Mouse (Mus musculus): Measurements from ENCODE around the gene Gm14862. TPM values are rescaled to one million over a fixed set of nuclear protein-coding genes. Genes with fewer than 3 reads are reported as not detected.
A peak's percentile ranks its signal among the peaks of the same experiment; 100 is the strongest.

Gene Gm14862
- polyA plus RNA-seq, 1 experiment from 2014 or later: 3.6 TPM

GRCm38 (mm10) chrX:9222412-9223221, 34.1 kb downstream of the Gm14862 start:
- Histone ChIP-seq H3K4me3 (replicated peaks) (no peak overlapping the region), H3K4me2 (no peak overlapping the region), H3K4me1 (replicated peaks) (peaks cover 7% of the 10 kb centered on the region; the same call in 1 of the 2 replicates), H3K9ac (no peak overlapping the region), H3K27me3 (no peaks in the 10 kb centered on the region), H3K36me3 (no peaks in the 10 kb centered on the region), H3K27ac (no peak overlapping the region), H3K9me3 (replicated peaks) (no peaks in the 10 kb centered on the region)
- 71% methylated on average over 3 of the region's 3 CpGs for WGBS (ENCODE audit: insufficient replicate concordance)
- no peak for DNase-seq
- peak; percentile 41; the same call in 1 of the 2 replicates for ATAC-seq (ENCODE audit: low read depth)

GRCm38 (mm10) chrX:9221736-9222135, 35.0 kb downstream of the Gm14862 start:
- H3K27me3 ChIP-seq: no peaks in the 10 kb centered on the region
- no peak overlapping the region for H3K4me3 ChIP-seq (replicated peaks)
- H3K27ac ChIP-seq: no peak overlapping the region
- no peak overlapping the region for H3K4me2 ChIP-seq
- H3K9me3 ChIP-seq (replicated peaks): no peaks in the 10 kb centered on the region
- H3K36me3 ChIP-seq: no peaks in the 10 kb centered on the region
- 80% methylated on average over 4 of the region's 4 CpGs for WGBS (ENCODE audit: insufficient replicate concordance)
- H3K9ac ChIP-seq: no peak overlapping the region
- H3K4me1 ChIP-seq (replicated peaks): peaks cover 7% of the 10 kb centered on the region; the same call in 1 of the 2 replicates
- DNase-seq (no peak), ATAC-seq (ENCODE audit: low read depth) (no peak)

- H3K9me3 ChIP-seq (replicated peaks): no peaks in the 10 kb centered on the region
- no peak overlapping the region for H3K4me2 ChIP-seq
- DNase-seq: peak; percentile 39
- no peaks in the 10 kb centered on the region for H3K27me3 ChIP-seq
- 0 out of 2 replicates have a peak, but pooled peaks have one; percentile 43 for ATAC-seq (ENCODE audit: low read depth)
- H3K4me3 ChIP-seq (replicated peaks): no peak overlapping the region
- WGBS (ENCODE audit: insufficient replicate concordance): 24% methylated on average over 6 of the region's 6 CpGs
- no peak overlapping the region for H3K27ac ChIP-seq
- no peaks in the 10 kb centered on the region for H3K36me3 ChIP-seq
- H3K4me1 ChIP-seq (replicated peaks): peaks cover 7% of the 10 kb centered on the region; the same call in 1 of the 2 replicates
- H3K9ac ChIP-seq: no peak overlapping the region
Measured at GRCm38 (mm10) chrX:9221206-9221605, 35.5 kb downstream of the Gm14862 start.

GRCm38 (mm10) chrX:9219570-9219969, 37.1 kb downstream of the Gm14862 start:
- no peaks in the 10 kb centered on the region for H3K36me3 ChIP-seq
- no peak overlapping the region for H3K4me2 ChIP-seq
- peaks cover 5% of the 10 kb centered on the region; the same call in 1 of the 2 replicates for H3K4me1 ChIP-seq (replicated peaks)
- H3K27me3 ChIP-seq: no peaks in the 10 kb centered on the region
- 81% methylated on average over 3 of the region's 3 CpGs for WGBS (ENCODE audit: insufficient replicate concordance)
- no peak overlapping the region for H3K4me3 ChIP-seq (replicated peaks)
- H3K9me3 ChIP-seq (replicated peaks): no peaks in the 10 kb centered on the region
- no peak overlapping the region for H3K27ac ChIP-seq
- no peak for DNase-seq
- no peak for ATAC-seq (ENCODE audit: low read depth)
- no peak overlapping the region for H3K9ac ChIP-seq

- ATAC-seq (ENCODE audit: low read depth) (no peak), DNase-seq (peak; percentile 22)
- Histone ChIP-seq H3K4me2 (no peak overlapping the region), H3K9ac (no peak overlapping the region), H3K27me3 (no peaks in the 10 kb centered on the region), H3K36me3 (no peaks in the 10 kb centered on the region), H3K4me3 (replicated peaks) (no peak overlapping the region), H3K4me1 (replicated peaks) (no peaks in the 10 kb centered on the region), H3K9me3 (replicated peaks) (no peaks in the 10 kb centered on the region), H3K27ac (no peak overlapping the region)
- WGBS (ENCODE audit: insufficient replicate concordance): 69% methylated on average over 2 of the region's 2 CpGs
Measured at GRCm38 (mm10) chrX:9216244-9216643, 40.5 kb downstream of the Gm14862 start.

- Histone ChIP-seq H3K9me3 (replicated peaks) (no peaks in the 10 kb centered on the region), H3K27ac (no peak overlapping the region), H3K27me3 (peaks cover 6% of the 10 kb centered on the region), H3K4me2 (no peak overlapping the region), H3K9ac (no peak overlapping the region), H3K4me1 (replicated peaks) (peaks cover 3% of the 10 kb centered on the region; the same call in 1 of the 2 replicates), H3K4me3 (replicated peaks) (no peak overlapping the region), H3K36me3 (no peaks in the 10 kb centered on the region)
- DNase-seq (no peak), ATAC-seq (ENCODE audit: low read depth) (no peak)
- WGBS (ENCODE audit: insufficient replicate concordance): 42% methylated on average over 2 of the region's 2 CpGs
Measured at GRCm38 (mm10) chrX:9205121-9205520, 51.6 kb downstream of the Gm14862 start.

- Histone ChIP-seq H3K9me3 (replicated peaks) (no peaks in the 10 kb centered on the region), H3K27me3 (peaks cover 27% of the 10 kb centered on the region), H3K9ac (no peak overlapping the region), H3K4me1 (replicated peaks) (peaks cover 4% of the 10 kb centered on the region; the same call in 1 of the 2 replicates), H3K4me3 (replicated peaks) (no peak overlapping the region), H3K4me2 (no peak overlapping the region), H3K27ac (no peak overlapping the region), H3K36me3 (no peaks in the 10 kb centered on the region)
- WGBS (ENCODE audit: insufficient replicate concordance): 63% methylated on average over 7 of the region's 7 CpGs
- DNase-seq (no peak), ATAC-seq (ENCODE audit: low read depth) (no peak)
Measured at GRCm38 (mm10) chrX:9202781-9203405, 53.8 kb downstream of the Gm14862 start.

- no peak overlapping the region for H3K27ac ChIP-seq
- H3K36me3 ChIP-seq: no peaks in the 10 kb centered on the region
- no peak overlapping the region for H3K9ac ChIP-seq
- DNase-seq (no peak), ATAC-seq (ENCODE audit: low read depth) (no peak)
- WGBS (ENCODE audit: insufficient replicate concordance): 78% methylated on average over 2 of the region's 2 CpGs
- H3K9me3 ChIP-seq (replicated peaks): no peaks in the 10 kb centered on the region
- H3K4me3 ChIP-seq (replicated peaks): no peak overlapping the region
- no peak overlapping the region for H3K4me2 ChIP-seq
- peaks cover 29% of the 10 kb centered on the region for H3K27me3 ChIP-seq
- H3K4me1 ChIP-seq (replicated peaks): peaks cover 4% of the 10 kb centered on the region; the same call in 1 of the 2 replicates
Measured at GRCm38 (mm10) chrX:9201954-9202353, 54.7 kb downstream of the Gm14862 start.

Other genes with a start within 250 kb of the Gm14862 start
- gene Fthl17e, start 223.4 kb downstream of the Gm14862 start, polyA plus RNA-seq (2015; fragmentation: Nextera tagmentation; extraction: Ambion mirVana): not detected in 2 replicates
- not detected in 2 replicates for gene Fthl17f, start 193.9 kb downstream of the Gm14862 start, polyA plus RNA-seq (2015; fragmentation: Nextera tagmentation; extraction: Ambion mirVana)
- not detected in 2 replicates for gene 4930402K13Rik, start 152.3 kb downstream of the Gm14862 start, polyA plus RNA-seq (2015; fragmentation: Nextera tagmentation; extraction: Ambion mirVana)
- gene Lancl3, start 57.0 kb downstream of the Gm14862 start, polyA plus RNA-seq (2015; fragmentation: Nextera tagmentation; extraction: Ambion mirVana): 0.27 and 0.31 TPM in 2 replicates
- gene Xk, start 15.9 kb upstream of the Gm14862 start, polyA plus RNA-seq (2015; fragmentation: Nextera tagmentation; extraction: Ambion mirVana): 18.2 and 26.5 TPM in 2 replicates
- gene H2al1m, start 26.9 kb upstream of the Gm14862 start, polyA plus RNA-seq (2015; fragmentation: Nextera tagmentation; extraction: Ambion mirVana): 1.5 and 1.8 TPM in 2 replicates
- gene H2al1k, start 93.7 kb upstream of the Gm14862 start, polyA plus RNA-seq (2015; fragmentation: Nextera tagmentation; extraction: Ambion mirVana): not detected in 2 replicates
- 5.5 and 5.7 TPM in 2 replicates for gene Cybb, start 230.9 kb upstream of the Gm14862 start, polyA plus RNA-seq (2015; fragmentation: Nextera tagmentation; extraction: Ambion mirVana)